Comparison of ENCODE assay signal across 19 mouse cellular contexts in genomic region chr14:76850641-76851040, GRCm38 (mm10).
"Had no signal": no experiment of that assay in that cellular context is flagged by ENCODE, and none has a peak within 500 bp of the region (broad histone marks: within the 10 kb centered on the region; RNA-seq: fewer than 3 reads in every experiment).

No protein-coding gene starts in this region.

- DNase-seq: cerebellum, adult 9-10 months; cerebellum, adult 9-11 months; cerebellum, postnatal 10 days; cerebellum, postnatal 14 days; cerebellum, postnatal 25 days; cerebellum, postnatal 36 days; embryo, embryonic 11 days; forebrain, postnatal 0 days; gastrocnemius, adult 2 months; gastrocnemius, postnatal 10 days; gastrocnemius, postnatal 14 days; gastrocnemius, postnatal 25 days; gastrocnemius, postnatal 36 days; heart, adult 18-20 months; heart, adult 2 months had no signal

- ATAC-seq: forebrain, embryonic 13.5 days; forebrain, embryonic 14.5 days; forebrain, embryonic 15.5 days; forebrain, embryonic 16.5 days; forebrain, postnatal 0 days had no signal
